Mouse (Mus musculus) hindbrain, embryonic 12.5 days (tissue): ENCODE data around the gene Myo15b. TPM values are rescaled to one million over a fixed set of nuclear protein-coding genes. Genes with fewer than 3 reads are reported as not detected.

Experiments
- ATAC-seq: fragments of 200-750 bp; cut with Nextera tagmentation; 2 replicates; pipeline ENCODE4 v1.8.0; 2017; ENCODE audit warnings: moderate TSS enrichment; ENCODE audit not compliant: low FRiP score
- H3K27ac ChIP-seq: fragments of 300-500 bp; sonication (generic); 2 replicates; pipeline ENCODE4 v1.5.1; 2016; ENCODE audit warnings: mild to moderate bottlenecking
- H3K27me3 ChIP-seq: fragments of 300-500 bp; sonication (generic); 2 replicates; pipeline ENCODE4 v1.6.1; 2016; ENCODE audit warnings: mild to moderate bottlenecking
- H3K36me3 ChIP-seq: fragments of 300-500 bp; sonication (generic); 2 replicates; pipeline ENCODE4 v1.6.1; 2016; ENCODE audit warnings: mild to moderate bottlenecking
- H3K4me1 ChIP-seq: fragments of 300-500 bp; sonication (generic); 2 replicates; pipeline ENCODE4 v1.6.1; 2016
- H3K4me2 ChIP-seq: fragments of 300-500 bp; sonication (generic); replicated peaks from 2 replicates; pipeline ENCODE4 v1.6.1; 2016; ENCODE audit warnings: mild to moderate bottlenecking
- H3K4me3 ChIP-seq: fragments of 300-500 bp; sonication (generic); 2 replicates; pipeline ENCODE4 v1.5.1; 2016; ENCODE audit warnings: mild to moderate bottlenecking
- H3K9ac ChIP-seq: fragments of 300-500 bp; sonication (generic); 2 replicates; pipeline ENCODE4 v1.6.1; 2016; ENCODE audit warnings: mild to moderate bottlenecking, moderate library complexity
- H3K9me3 ChIP-seq: fragments of 300-500 bp; sonication (generic); replicated peaks from 2 replicates; pipeline ENCODE4 v1.6.1; 2016; ENCODE audit warnings: mild to moderate bottlenecking
- WGBS: fragments of 180-500 bp; shearing (Covaris S2); methylation state at CpG from one replicate; pipeline ENCODE4 v1.1.7; 2016; 5-methylcytosine and 5-hydroxymethylcytosine counted together
- polyA plus RNA-seq: library from polyadenylated mRNA; unstranded; fragments of >200 nt; fragmentation: Nextera tagmentation; extraction: Ambion mirVana; gene quantifications from 2 replicates; pipeline ENCODE4 v1.2.1, GENCODE M21; 2016

Gene Myo15b
- polyA plus RNA-seq, 1 experiment from 2014 or later, result 0.12 TPM

DNA sequence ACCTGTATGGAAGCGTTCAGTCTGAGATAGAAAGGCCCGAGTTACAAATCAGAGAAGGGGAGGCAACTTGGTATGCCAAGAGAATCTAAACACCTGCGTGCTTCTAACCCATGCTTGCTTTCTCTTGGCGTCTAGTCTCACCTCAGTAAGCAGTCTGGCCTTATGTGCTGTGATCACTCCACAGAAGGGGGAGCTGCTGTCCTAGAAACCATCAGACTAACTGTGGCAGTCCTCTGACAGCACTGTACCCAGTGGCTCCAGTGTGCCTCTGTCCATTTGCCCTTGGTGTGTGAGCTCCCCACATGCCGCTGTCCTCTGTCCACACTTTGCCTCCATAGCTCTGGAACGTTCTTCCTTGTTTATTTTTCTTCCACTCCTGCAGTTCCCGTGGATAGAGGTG lies 83.8 kb downstream of the Myo15b start:
- H3K27me3 ChIP-seq, result no peaks in the 10 kb centered on the region
- H3K9ac ChIP-seq, result no peak overlapping the region
- no peak overlapping the region for H3K4me2 ChIP-seq
- H3K9me3 ChIP-seq, result no peaks in the 10 kb centered on the region
- ATAC-seq, result no peak
- no peaks in the 10 kb centered on the region for H3K4me1 ChIP-seq
- 80% methylated on average over 7 of the region's 7 CpGs for WGBS
- H3K27ac ChIP-seq, result no peak overlapping the region
- peaks cover 88% of the 10 kb centered on the region for H3K36me3 ChIP-seq
- H3K4me3 ChIP-seq, result no peak overlapping the region

Other genes starting within 250 kb of the Myo15b start
- gene Mif4gd, start 245.4 kb upstream of the Myo15b start, polyA plus RNA-seq, result 12.0 and 12.4 TPM in 2 replicates
- 24.7 and 26.5 TPM in 2 replicates for gene Slc25a19, start 230.1 kb upstream of the Myo15b start, polyA plus RNA-seq
- 151 and 164 TPM in 2 replicates for gene Grb2, start 149.8 kb upstream of the Myo15b start, polyA plus RNA-seq
- gene Tmem94, start 93.0 kb upstream of the Myo15b start, polyA plus RNA-seq, result 41.6 and 42.1 TPM in 2 replicates
- 17.2 and 17.9 TPM in 2 replicates for gene Caskin2, start 44.8 kb upstream of the Myo15b start, polyA plus RNA-seq
- 27.1 and 28.8 TPM in 2 replicates for gene Tsen54, start 43.7 kb upstream of the Myo15b start, polyA plus RNA-seq
- 4.0 and 6.1 TPM in 2 replicates for gene Llgl2, start 34.4 kb upstream of the Myo15b start, polyA plus RNA-seq
- gene Smim5, start 41.6 kb downstream of the Myo15b start, polyA plus RNA-seq, result 2.3 and 4.2 TPM in 2 replicates
- gene Smim6, start 53.6 kb downstream of the Myo15b start, polyA plus RNA-seq, result 1.3 TPM in 2 replicates
- 51.0 and 54.4 TPM in 2 replicates for gene Sap30bp, start 74.9 kb downstream of the Myo15b start, polyA plus RNA-seq
- gene Recql5, start 75.1 kb downstream of the Myo15b start, polyA plus RNA-seq, result 31.8 and 34.7 TPM in 2 replicates
- gene Itgb4, start 116.3 kb downstream of the Myo15b start, polyA plus RNA-seq, result 1.7 and 2.1 TPM in 2 replicates
- gene Galk1, start 154.3 kb downstream of the Myo15b start, polyA plus RNA-seq, result 109 and 115 TPM in 2 replicates
- 2,216 and 2,474 TPM in 2 replicates for gene H3f3b, start 169.6 kb downstream of the Myo15b start, polyA plus RNA-seq
- gene Unk, start 171.9 kb downstream of the Myo15b start, polyA plus RNA-seq, result 48.8 and 49.1 TPM in 2 replicates
- 1.6 and 1.7 TPM in 2 replicates for gene Unc13d, start 219.6 kb downstream of the Myo15b start, polyA plus RNA-seq
- 90.7 and 97.7 TPM in 2 replicates for gene Wbp2, start 228.6 kb downstream of the Myo15b start, polyA plus RNA-seq